Mouse (Mus musculus) brain, adult 2 months (tissue): Measurements from ENCODE around the gene Gm10961.
"Not testable (repeated sequence)": the region's sequence is repeated elsewhere in the genome, so short reads cannot be mapped to it uniquely, and the experiment has no call there.

ENCODE experiments used
- DNase-seq: peaks from one replicate; pipeline ENCODE4 v3.0.0; 2011; ENCODE audit warnings: low read depth, low spot score

Gm10961 gene

DNA sequence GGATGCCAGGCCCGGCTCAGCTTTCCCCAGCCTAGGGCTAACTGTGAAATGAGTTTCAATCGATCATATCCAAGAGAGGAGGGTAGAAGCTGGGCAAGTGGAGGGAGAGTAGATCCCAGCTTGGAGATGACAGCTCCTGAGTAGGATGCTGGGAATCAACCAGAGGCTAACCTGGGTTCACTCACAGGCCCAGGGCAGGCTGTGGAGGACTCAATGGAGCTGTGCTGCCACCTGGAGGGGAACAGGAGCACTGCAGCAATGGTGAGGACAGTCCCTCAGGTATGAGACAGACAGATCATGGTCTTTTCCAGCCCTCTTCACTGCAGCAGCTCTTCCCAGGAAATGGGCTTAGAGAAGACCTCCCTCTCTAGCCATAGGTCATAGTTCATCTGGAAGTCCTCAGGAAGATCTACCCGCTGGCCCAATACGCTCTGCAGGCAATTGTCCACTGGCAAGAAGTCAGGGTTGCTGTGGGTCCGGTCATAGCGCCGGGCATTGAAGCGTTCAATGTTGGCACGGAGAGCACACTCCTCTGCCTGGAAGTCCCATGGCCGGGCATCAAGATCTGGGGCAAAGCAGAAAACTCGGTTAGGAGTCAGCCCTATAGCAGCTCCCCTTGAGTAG is 18.1 kb upstream of the Gm10961 start:
- DNase-seq: peak; percentile 65

GRCm38 (mm10) chr3:107617800-107618199 is 13.3 kb upstream of the Gm10961 start:
- no peak for DNase-seq

DNA sequence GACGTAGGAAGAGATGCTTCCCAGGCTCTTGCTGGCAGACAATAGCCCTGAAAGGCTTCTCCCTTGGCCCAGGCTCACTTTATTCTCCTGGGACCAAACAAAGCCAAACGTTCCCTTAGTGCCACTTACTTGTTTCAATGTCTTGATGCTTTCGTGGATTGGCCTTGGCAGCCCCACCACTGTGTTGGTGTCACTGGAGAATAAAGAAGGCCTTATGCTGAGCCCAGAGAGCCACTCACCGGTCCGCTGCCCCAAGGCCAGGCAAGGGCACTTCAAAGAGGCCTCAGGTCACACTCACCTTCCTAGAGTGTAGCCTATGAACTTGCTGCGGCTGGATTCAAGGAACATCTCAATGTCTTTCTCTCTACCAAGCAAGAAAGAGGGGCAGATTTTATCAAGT is 11.2 kb upstream of the Gm10961 start:
- no peak for DNase-seq

DNA sequence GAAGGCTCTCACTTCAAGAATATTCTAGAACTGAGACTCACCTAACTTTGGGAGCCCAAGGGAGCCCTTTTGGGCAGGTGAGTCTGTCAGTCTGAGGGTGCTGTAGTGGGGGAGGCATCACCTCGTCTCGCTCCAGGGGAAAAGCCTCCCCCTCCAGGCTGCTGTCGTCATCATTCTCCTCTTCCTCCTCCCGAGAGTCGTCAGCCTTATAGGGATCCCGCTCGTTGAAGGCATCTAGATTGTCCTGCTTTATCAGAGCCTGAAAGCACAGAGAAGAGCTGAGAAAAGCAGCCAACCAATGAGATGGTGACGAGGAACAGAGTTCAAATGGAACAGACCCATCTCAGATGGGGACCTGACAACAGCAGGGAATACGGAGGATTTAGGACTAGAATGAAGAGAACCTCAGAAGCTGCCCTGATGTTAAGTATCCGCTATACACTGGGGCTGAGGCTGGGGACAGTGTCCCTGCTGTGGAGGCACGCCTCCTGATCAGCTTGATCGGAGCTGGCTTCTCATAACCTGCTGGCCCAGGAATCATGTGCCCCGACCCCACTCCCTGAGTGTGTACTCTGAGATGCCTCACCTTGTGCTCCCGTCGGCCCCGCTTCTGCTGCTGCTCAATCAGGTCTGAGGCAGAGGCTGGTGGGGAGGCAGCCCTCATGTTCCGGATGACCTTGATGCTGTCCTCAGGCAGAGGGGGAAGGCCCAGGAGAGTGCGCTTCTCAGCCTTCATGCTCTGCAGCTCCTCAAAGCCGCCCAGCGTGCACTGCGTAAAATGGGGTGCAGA is 9.6 kb upstream of the Gm10961 start:
- no peak for DNase-seq

GRCm38 (mm10) chr3:107622537-107622936 is 8.6 kb upstream of the Gm10961 start:
- no peak for DNase-seq

DNA sequence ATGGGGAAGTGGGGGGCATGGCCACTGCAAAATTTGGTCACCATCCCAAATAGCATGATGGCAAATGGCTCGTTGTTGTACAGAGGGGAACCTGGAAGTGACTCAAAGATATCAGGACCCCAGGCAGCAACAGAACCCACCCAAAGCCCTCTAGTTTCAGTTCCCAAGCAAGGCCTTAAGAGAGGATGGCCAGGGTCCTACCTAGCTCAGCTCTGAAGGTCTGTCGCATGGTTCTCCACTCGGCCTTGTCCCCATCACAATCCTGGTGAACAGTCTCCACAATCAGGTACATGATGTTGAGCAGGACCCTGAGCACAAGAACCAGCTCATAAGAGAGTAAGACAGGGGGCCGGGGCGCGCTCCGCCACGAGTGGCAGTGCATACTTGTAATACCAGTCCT is 6.7 kb upstream of the Gm10961 start:
- DNase-seq: no peak

DNA sequence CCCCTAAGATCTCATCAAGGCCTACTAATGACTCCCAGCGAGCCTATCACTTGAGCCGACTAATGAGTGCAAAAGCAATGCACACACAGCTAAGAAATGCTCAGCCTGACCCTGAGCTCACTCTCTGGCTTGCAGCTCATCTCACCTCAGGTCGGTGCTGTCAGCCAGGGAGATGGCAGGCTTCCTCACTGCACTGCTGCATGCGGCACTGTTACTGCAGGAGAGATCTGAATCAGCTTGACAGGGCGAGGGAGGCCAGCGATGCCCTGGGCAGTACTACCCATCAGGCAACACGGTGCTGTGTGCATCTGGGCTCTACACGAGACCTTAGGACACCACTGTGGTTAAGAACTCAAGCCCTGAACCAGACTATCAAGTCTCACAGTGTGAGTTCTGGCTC is 5.6 kb upstream of the Gm10961 start:
- no peak for DNase-seq

DNA sequence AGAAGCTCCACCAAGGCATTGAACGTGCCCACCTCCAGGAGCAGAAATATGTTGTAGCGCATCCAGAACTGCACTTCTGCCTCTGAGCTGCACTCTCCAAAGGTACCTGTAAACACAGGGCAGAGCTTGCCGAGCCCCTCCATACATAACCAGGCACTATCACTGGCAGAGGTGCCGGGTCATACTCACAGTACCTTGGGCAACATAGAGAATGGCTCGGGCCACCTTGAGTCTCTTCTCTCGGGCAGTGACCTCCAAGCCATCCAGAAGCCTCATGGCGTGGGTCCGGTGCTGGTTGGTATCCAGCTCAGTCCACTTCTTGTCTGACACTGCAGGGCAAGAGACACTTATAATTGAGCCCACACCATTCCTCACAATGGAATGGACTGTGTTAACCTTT is 4.4 kb upstream of the Gm10961 start:
- no peak for DNase-seq

GRCm38 (mm10) chr3:107627641-107628040 is 3.5 kb upstream of the Gm10961 start:
- no peak for DNase-seq

GRCm38 (mm10) chr3:107628551-107628950 is 2.6 kb upstream of the Gm10961 start:
- DNase-seq: peak; percentile 67

- no peak for DNase-seq
Observed at GRCm38 (mm10) chr3:107629411-107629810, 1.7 kb upstream of the Gm10961 start.

DNA sequence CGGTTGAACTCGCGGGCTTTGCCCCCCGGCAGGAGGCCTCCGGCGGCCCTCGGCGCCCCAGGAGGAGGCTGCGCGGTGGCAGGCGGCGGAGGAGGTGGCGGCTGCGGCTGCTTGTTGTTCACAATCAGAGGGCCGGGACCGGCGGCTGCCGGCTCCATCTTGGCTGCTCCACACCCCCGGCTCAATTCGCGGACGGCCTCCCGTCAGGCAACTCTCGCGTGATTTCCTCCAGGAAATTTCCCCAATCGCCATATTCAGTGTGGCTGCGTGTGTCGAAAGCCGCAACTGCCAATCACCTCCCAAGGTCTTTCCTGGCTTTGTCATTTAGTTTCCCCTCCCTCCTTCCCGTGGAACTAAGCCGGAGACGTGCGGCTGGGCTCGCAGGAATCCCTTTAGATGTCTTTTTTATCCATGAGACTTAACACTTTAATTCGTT is 419 bp downstream of the Gm10961 start, which contains the start of gene Strip1:
Gene Strip1, minus strand, starts transcription at position 172 of the 436 bp plus-strand sequence.
- DNase-seq: peak; percentile 99

DNA sequence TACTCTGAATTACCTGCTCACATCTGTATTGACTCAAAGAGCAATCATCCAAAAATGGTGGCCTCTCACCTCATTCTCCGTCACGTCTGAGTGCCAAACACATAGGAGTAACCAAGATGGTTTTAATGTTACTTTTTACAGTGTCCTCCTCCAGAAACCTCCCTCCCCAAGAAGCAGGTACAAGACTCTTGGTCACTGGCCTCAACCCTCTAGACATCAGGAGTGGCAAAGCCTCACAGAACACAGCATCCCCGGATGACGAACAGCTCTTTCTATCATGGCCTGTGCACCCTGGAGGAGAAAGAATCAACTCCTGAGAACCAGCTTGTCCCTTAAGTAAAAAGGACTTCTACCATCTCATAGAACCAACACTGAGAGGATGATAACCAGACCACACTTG is 1.7 kb downstream of the Gm10961 start:
- no peak for DNase-seq

DNA sequence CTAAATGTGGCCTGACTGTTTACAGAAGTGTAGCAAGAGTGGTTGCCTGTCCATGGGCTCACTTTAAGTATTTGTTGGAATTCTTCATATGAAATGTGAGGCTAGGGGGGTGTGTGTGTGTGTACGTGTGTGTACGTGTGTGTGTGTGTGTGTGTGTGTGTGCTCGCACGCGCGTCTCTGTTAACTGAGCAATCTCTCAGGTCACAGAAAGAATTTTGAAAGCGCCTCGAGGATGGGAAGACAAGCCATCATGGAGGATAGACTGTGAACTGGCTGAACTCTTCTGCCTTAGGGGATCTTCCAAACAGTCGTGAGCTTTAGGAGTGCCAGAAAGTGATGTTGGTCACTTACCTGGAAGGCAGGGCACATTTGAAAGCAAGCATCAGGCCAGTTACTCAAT is 2.8 kb downstream of the Gm10961 start:
- no peak for DNase-seq

DNA sequence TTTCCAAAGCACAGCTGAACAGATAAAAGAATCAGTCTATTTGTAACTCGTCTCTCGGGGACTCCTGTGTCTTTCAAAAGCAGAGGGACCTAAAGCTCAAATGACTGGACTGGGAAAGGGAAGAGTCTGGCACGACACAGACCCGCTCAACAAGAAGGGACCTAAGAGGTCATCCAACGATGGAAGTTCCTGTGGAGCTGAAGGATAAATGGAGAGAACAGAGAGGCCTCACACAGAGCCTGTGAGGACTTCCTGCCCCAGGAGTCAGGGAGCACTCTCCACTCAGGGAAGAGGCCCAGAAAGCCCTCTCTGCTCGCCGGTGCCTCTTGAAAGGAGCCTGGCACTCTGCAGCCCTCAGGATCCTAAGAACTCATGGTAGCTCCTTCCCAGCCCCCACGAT is 4.7 kb downstream of the Gm10961 start:
- DNase-seq: no peak

GRCm38 (mm10) chr3:107636236-107636635 is 5.1 kb downstream of the Gm10961 start:
- DNase-seq: no peak

DNA sequence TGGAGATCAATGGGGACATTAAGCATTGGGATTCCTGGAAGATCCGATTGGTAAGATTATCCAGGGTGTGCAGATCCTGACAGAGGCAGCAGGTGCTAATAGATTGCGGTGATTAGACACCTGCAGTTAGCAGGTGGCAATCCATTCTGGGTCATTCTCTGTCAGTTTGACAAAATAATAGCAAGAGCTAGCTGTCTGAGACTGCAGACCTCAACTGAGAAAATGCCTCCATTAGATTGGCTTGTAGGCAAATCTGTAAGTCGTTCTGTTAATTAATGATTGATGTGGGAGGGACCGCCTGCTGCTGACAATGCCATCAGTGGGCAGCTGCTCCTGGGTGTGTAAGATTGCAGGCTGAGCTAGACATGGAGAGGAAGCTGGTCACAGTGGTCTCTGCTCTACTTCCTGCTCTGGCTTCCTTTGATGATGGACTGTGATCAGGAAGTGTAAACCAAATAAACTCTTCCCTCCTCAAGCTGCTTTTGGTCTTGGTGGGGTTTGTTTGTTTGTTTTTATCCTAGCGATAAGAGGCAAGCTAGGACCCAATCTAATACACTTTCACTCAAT is 6.6 kb downstream of the Gm10961 start:
- DNase-seq: no peak

- no peak for DNase-seq
Observed at GRCm38 (mm10) chr3:107646947-107647346, 15.8 kb downstream of the Gm10961 start.

- DNase-seq: not testable (repeated sequence)
Observed at GRCm38 (mm10) chr3:107650276-107650675, 19.2 kb downstream of the Gm10961 start.

GRCm38 (mm10) chr3:107652968-107653367 is 21.8 kb downstream of the Gm10961 start:
- DNase-seq: peak; percentile 65

GRCm38 (mm10) chr3:107654861-107655260 is 23.7 kb downstream of the Gm10961 start:
- no peak for DNase-seq

- DNase-seq: no peak
Observed at GRCm38 (mm10) chr3:107655491-107655890, 24.4 kb downstream of the Gm10961 start.

GRCm38 (mm10) chr3:107656151-107656550 is 25.0 kb downstream of the Gm10961 start:
- DNase-seq: no peak
